Mouse (Mus musculus): ENCODE measurements around the gene Tead1.
A peak's percentile ranks its signal among the peaks of the same experiment; 100 is the strongest.

The Tead1 gene

DNA sequence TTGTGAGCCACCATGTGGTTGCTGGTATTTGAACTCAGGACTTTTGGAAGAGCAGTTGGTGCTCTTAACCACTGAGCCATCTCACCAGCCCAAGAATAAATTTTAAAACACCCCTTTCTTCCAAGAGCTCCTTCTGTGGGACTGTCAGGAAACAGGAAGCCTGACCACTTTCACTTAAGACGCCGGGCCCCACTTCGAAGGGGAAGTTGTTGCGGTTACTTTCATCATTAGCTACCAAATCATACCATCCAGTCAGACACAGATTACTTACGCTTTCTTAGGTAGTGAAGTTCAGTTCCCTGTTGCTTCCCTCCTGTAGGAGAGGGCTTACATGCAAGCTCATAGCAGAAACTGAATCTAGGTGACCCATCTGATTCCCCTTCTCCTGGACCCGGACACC, 180.8 kb downstream of the Tead1 start:
- no peak for DNase-seq (ENCODE audit: low spot score)

DNA sequence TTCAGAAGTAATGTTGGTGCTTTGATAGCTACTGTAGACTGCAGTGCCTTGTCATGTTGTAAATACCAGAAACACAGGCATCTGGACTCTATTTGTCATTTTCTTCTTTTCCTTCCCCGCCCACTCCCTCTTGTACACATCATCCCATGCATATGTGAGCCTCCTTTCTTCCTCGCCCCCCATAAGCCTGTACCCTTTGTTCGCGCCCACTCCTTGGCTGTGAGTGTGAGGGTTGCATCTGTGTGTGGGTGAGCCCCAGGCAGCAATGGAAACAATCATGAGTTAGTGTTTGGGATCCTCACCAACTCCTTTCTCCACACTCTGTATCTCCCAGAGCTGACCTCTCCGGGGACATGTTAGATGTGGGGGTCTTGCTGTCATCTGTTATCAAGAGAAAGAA, 183.0 kb downstream of the Tead1 start:
- DNase-seq (ENCODE audit: low spot score), result no peak

DNA sequence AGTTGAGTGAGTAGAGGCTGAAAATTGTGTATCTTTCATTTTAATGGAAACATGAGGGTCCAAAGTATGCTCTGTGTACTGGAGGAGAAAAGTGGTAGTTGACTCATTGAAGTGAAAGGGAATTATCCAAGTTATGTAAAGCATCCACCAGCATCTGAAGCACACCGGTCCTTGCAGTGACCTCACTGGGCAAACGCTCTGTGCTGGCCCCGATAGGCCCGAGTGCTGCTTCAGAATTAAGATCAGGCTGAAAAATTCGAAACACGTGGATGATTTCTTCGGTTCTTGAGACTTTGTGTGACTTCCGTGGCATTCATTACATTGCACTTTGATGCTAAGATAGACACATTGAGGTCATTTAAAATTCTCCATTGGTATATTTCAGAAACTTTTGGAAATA, 185.1 kb downstream of the Tead1 start:
- DNase-seq (ENCODE audit: low spot score), result peak; percentile 59

DNA sequence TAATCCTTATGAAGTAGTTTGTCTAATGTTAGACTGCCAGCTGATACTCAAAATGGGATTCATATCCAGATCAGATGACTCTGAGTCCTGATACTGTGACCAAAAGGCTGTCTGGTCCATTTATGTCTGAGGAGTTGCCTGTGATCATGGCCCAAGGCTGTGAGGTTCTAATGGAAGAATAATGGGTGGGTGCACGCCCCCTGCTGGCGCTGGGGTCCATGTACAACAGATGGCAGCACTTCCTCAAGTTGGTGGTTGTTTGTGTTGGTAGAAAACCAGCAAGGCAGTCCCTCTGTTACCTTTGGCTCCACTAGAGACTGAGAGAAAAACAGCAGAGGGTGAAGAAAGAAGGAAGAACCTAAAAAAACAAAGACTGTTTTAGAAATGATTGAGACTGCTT, 186.6 kb downstream of the Tead1 start:
- DNase-seq (ENCODE audit: low spot score), result peak; percentile 75

DNA sequence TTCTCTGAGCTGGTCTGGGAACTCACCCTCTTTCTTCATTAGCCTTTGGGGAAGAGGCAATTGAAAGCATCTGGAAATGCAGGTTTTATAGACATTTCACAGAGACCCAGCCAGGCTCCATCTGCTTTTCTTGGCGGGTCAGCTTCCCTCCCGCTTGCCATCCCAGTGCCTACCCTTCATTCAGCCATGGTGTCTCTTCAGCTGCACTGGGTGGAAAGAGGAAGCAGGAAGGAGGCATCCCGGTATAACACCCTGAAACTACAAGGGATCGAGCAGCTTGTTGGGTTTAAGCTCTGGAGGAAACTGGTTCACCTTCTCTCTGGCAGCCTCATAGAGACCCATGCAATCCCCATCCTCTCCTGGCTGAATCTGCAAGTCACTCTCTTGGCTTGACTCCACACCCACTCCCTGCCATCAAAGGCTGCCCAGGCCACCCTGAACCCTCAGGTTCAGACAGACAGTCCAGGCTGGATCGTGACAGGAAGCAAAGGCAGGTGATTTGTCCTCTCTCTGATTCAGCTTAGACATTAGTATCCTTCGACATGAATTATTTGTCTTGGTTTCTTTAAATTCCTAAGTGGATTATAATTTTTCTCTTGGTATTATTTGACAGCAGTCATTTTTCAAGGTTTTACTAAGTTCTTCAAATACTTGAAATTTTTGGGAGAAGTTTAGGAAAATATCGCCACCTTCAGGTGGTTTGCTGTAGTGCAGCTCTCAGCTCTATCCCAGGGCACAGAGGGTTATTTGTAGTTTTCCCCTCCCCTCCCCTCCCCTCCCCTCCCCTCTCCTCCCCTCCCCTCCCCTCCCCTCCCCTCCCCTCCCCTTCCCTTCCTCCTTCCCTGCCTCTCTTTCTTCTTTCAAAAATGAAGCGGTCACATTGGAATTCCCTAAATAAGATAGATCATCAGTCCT, 189.7 kb downstream of the Tead1 start:
- DNase-seq (ENCODE audit: low spot score), result peak; percentile 63

DNA sequence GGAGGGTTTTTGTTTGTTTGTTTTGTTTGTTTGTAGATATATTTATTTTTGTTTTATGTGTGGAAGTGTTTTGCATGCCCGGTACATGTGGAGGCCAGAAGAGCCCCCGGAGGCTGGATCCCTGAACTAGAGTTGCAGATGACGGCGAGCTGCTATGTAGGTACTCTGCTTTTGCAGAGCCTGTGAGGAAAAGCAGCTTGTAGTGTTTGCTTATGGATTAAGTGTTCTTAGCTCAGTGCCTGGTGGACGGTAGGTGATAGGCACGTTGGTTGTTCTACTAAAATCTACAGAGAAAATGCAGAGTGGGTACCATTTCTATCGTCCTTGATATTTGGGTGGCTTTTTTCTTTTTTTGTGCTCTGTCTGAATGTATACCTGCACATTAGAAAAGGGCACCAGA, 192.6 kb downstream of the Tead1 start:
- no peak for DNase-seq (ENCODE audit: low spot score)

DNA sequence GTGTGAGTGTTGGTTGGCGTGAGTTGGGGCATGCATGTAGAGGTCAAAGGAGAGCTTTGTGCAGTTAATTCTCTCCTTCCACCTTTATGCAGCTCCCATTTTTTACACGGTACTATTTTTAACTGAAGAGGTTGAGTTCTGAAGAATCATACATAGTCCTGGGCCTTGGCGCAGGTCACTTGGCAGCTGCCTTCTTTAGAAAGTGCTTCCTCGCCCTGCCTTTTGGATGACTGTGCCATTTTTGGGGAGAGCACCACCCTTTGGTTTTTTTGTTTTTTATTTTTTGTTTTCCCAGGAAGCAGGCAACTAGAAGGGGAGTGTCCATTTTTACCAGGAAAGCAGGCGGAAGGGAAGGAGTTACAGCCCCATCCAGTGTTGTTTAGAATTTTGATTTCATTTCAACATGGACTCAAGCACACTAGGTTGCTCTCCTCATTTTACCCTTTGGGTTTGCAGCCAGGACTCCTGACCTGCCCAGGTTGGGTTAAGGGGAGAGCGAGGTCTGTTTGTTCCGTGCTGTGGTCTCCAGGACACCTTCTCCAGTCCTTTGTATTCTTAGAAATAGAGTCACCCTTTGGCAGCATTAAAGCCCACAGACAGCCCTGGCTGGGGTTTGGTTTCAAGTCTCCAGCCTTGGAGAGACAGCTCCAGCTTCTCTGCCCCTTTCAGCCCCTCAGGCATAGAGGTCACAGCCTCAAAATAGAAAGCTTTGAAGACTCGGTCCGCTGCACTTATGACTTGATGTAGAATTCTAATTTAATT, 193.5 kb downstream of the Tead1 start:
- no peak for DNase-seq (ENCODE audit: low spot score)

DNA sequence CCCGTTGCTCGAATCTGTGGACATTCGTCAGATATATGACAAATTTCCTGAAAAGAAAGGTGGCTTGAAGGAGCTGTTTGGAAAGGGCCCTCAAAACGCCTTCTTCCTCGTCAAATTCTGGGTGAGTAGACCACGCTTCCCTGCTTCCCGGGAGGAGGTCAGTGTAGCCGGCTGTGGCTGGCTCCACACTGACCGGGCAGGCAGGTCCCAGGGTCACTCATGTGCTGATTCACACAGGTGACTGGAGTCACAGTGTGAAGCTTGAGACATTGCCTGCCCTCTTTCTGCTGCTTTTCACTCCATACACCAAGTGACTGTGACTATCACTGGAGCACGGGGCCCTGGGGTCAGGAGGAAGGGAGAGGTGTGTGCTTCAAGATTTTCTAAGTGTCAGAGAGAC, 197.0 kb downstream of the Tead1 start:
- no peak for DNase-seq (ENCODE audit: low spot score)

DNA sequence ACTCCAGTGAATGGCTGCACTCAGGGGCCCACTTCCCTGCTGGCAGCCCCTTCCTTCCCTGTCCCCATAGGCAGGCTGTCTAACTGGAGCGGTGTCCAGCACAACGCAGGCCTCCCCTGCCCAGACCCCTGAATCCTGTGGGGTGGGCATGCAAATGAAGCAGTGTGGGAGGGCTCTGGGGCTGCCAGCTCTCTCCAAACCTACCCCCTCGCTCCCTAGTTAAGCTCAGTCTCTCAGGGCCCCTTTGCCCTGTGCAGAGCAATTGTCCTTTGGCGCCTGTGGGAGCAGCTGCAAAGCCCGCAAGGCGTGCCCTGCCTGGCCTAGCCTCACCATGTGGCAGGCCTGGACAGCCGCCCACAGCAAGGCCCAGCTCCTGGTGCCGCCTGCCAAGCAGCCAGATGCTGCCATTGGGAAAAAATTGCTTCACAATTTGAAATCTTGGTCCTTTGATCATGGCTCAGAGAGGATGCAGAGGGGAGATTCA, 204.7 kb downstream of the Tead1 start:
- DNase-seq (ENCODE audit: low spot score), result peak; percentile 10

DNA sequence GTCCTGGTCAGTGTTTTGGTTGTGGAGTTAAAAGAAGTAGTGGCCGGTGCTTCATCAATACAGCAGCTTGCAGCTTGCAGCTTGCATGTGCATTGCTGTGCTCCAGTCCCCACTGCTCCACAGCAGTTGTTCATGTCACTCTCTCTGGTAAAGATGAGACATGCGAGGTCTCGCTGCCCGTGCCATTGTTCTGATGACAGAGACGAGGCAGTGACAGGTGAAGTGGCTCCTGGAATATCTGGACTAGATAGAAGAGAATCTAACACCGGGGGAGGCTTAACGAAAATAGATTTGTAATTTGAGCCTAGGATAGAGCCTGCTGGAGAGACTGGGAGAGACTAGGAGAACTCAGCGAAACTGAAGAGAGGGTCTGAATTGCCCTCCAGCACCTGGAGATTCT, 206.4 kb downstream of the Tead1 start:
- DNase-seq (ENCODE audit: low spot score), result no peak

DNA sequence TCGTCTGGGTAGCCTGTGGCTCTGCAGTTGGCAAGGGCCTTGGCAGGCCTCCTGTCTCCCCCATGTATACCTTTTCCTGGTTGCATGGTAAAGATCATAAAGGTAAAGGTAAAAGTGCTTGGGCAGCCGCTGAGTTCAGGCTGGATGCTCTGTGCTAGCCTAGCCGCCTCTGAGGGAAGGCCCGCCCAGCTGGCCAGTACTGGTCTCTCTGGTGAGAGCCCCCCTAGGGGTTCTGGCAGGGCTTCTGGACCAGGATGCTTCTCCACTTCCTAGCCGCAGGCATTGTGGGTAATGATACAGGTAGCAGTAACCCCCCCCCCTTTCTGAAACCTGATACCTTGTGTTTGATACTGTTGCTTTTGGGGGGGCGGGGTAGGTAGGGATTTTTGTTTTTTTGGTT, 212.8 kb downstream of the Tead1 start:
- no peak for DNase-seq (ENCODE audit: low spot score)

DNA sequence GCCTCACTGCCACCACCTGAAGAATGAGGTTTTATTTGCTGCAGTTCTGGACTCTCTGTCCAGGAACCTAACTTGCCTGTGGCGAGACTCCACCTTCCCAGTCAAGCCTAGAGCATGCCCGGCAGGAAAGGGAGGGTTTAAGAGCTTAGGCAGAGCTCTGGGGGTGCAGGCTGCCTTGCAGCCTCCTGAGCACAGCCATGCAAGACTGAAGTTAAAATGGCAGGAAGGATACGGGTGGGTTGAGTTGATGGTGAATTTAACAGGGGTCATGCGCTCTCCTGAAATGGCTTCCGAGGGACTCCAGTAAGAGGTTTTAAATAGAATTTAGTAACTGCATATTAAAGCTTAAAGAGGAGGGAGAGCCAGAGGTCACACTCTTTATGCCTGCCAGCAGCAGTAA, 213.5 kb downstream of the Tead1 start:
- DNase-seq (ENCODE audit: low spot score), result no peak

DNA sequence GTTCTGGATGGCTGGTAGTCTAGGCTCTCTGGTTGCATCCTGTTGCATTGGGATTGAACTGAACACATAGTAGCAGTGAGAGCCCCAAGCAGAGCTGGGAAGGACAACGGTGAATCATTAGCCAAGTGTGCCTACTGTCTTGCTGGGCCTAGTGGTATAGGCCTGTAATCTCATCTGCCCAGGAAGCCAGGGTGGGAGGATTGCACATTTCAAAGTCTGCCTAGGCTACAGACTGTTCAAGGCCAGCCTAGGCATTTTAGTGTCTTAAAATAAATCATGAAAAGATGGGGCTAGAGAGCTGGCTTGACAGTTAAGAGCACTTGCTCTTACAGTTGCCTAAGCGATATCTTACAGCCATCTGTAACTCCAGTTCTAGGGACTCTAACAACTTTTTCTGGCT, 217.2 kb downstream of the Tead1 start:
- DNase-seq (ENCODE audit: low spot score), result no peak

DNA sequence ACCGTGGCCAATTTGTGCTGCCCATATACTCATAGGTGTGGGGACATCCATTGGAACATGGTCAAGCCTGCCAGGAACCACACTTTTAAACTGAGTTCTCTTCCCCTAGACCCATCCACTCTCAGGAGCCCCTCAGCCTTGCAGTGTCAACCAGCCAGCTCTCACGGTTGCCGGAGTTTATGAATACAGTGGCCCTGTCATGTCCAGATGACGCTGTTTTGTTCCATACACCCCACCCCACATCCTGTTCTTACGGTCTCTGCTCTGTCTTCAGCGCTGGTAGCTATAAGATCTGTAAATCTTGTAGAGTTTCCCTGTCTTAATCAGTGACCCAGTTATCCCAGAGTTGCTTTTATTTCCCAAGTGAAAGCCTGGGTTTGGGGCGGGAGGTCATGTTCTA, 222.6 kb downstream of the Tead1 start:
- no peak for DNase-seq (ENCODE audit: low spot score)

DNA sequence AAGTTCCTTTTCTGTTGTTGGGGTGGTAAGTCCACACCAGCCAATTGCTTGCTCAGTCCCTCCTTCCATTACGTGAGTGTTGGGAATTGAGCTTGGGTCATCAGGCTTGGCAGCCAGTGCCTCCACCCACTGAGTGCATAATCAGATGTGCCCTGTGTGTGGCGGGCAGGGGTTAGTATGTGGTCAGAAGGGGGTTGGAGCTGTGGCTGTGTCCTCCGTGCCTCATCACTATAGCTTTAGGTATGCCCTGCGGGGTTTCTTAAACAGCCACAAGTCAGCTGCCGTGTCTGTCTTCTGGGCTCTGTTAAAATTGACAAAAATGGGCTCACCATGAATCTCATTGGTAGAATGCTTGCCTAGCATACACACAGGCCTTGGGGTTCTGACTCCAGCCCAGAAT, 227.7 kb downstream of the Tead1 start:
- no peak for DNase-seq (ENCODE audit: low spot score)

DNA sequence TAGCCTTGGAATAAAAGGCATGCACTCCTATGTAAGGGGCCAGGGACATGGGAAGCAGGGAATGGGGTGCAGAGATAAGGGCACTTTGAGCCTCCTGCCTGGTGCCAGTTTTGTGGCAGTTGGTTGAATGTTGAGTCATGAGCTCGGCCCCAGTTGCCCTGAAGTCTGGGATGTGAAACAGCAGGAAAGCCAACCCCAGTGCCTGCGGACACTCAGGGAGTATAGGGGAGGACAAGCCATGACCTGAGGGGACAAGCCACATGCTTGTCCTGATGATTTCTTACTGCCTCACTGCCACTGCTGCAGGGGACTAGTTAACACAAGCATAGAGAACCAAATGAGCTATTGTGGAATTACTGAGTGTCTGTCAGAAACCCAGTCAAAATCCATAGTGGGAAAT, 228.3 kb downstream of the Tead1 start:
- DNase-seq (ENCODE audit: low spot score), result no peak

DNA sequence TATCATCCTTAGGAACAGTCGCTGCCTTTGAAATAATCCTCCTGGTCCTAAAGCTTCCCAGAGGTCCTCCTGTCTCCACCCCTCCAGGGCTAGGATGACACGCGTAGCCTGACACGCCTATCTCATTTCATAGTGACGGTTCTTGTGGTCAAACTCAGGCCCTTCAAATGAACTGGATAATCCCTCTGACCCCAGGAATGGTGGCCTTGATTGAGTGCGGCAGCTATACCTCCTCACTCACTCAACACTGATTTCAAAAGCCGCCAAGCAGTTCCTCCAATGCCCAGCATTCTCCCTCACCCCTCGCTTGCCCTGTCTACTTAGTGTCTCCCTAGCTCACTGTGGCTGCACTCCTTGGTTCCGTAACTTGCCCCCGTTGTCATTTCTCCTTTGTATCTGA, 230.0 kb downstream of the Tead1 start:
- no peak for DNase-seq (ENCODE audit: low spot score)

DNA sequence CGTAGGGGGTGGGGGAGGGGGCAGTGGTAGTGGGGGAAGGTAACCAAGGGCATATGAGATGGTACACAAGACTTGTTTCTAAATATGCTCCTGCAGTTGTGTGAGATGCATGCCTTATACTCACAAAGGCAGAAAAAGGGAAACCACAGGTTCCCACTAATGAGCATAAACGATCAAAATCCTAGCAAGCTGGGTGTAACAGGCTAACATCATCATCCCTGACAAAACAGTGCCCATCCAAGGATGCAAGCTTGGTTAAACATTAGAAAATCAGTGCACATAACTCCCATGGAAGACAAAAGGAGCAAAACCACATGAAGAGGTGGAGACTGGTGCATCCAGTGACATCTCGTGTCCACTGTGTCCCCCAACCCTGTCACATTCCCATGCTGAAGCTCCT, 233.9 kb downstream of the Tead1 start:
- DNase-seq (ENCODE audit: low spot score), result no peak

DNA sequence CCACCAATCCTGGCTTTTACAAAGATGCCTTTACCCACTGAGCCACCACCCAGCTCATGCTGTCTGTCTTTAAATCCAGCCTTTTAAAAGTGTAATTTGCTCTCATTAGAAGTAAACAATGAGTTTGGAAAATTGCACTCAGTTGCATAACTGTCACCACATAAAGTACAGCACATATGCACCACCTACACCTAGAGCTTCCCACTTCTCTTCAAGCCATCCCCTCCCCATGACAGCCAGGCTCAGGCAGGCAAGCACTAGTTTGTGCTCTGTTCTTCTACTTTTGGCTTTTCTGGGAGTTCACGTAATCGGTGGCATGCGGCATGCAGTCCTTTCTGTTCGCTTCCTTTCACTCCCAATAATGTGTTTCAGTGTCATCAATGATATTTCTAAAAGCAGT, 236.5 kb downstream of the Tead1 start:
- no peak for DNase-seq (ENCODE audit: low spot score)

DNA sequence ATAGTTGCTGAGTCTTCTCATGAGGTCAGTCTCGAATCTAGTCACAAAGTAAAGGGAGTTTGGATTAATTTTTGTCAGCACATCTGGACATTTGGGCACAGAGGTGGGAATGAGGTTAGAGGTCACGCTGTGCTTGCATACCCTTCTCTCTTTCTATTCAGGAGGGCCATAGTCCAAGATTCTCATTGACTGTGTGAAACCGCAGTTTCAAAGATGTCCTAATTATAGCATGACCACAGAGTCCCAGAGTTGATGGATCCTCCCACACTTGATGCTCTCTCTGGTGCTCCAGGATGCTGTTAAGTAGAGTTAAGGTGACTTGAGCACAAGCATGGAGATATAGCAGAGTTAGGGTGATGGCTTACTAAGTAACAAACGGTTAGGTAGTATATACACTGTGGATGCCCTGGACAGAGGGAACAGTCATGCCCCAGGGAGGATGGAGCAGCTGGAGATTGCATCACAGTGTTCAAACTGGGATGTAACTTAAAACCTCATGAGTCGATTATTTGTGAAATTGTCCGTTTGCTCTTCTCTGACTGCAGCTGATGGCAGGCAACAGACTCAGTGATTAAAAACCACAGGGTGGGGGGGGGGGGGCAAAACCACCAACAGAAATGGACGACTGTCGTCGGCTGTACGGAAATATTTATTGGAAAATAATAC, 238.6 kb downstream of the Tead1 start:
- DNase-seq (ENCODE audit: low spot score), result no peak

DNA sequence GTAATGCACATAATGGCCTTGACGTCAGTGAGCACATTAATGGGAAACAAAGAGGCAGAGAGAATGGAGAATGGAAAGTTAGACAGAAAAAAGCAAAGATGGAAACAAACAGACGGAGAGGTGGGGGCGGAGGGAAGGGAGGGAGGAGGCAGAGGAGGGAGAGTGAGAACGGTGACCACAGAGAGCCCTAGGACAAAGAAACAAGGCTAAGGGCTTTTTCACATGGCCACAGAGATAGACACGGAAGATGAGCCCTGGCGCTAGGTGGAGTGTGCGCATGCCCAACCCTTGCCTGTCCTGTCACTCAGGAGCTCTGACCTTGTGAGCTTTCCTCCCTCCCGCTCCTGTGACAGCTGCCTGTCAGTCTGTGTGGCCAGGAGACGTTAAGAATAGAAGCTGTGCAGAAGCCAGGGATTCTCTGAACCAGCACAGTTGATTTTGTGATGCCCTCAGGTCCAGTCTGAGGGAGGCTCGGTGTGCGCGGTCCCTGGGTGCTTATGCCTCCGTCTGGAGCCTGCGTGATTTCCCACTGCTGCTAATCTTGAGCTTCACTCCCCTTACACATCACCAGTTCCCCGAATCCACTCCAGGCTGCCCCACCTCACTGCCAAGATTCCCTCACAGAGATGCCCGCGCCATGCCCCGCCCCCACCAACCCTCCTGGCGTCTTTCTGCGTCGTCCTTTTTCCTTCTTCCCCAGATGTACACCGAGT, 239.3 kb downstream of the Tead1 start:
- no peak for DNase-seq (ENCODE audit: low spot score)

DNA sequence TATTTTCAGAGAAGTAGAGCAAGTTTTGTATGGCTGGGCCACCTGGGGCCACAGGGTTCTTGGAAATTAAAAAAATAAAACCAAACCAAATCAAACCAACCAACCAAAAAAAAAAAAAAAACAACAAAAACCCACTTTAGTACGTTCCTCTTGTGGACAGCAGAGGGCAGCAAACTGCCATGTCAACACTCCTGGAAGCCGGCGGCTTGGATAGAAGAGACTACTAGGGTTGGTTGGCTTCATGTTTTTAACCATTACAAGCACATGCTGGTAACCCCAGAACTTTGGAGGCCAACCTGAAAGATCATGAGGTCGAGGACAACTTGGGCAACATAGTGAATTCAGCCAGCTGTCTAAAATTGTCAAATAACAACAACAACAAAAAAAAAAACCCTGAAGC, 240.7 kb downstream of the Tead1 start:
- DNase-seq (ENCODE audit: low spot score), result peak; percentile 42

Measured in lung, postnatal 25 days (tissue).